Mouse (Mus musculus): ENCODE results near the gene Gm29609.
"Not testable (repeated sequence)": the region's sequence is repeated elsewhere in the genome, so short reads cannot be mapped to it uniquely, and the experiment has no call there.

Gene Gm29609

GRCm38 (mm10) chr5:31179766-31180630, at the start of gene Gm29609, which contains the start of gene Gtf3c2:
Gm29609 (minus strand) TSS chr5:31179911.
Gtf3c2 (minus strand) TSS chr5:31180144.
- peak; percentile 92 for DNase-seq

DNA sequence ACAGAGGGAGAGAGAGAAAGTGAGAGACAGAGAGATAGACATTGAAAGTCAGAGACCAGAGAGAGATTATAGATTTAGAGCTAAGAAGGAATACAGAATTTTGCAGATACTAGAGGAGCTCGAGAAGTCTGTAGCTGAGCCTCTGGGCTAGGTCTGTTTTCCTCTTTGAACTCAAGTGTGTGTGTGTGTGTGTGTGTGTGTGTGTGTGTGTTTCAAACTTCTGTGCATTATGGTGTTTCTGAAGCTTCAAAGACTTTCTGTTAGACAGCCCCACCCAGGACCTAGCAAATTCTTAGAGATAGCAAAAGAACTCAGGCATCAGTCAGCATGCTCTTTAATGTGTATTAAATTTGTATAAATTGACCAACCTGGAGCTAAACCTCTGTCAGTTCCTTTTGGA, 46.9 kb upstream of the Gm29609 start:
- DNase-seq = no peak

DNA sequence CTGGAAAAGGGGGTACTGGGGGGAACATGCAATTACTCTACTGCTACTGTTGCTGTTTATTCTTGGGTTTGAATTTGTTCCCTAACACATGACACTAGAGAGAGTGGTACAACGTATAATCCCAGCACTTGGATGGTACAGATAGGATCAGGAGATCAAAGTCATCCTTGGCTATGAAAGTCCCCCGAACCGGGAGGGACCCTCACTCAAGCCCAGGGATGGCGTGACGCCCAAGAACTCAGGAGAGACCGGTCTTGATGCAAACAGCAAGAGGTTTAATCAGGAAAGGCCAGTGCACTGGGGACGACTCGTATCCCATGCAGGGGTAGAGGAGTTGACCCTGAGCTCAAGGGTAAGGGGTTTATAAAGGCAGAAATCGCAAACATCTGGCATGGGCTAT, 43.0 kb upstream of the Gm29609 start:
- no peak for DNase-seq

DNA sequence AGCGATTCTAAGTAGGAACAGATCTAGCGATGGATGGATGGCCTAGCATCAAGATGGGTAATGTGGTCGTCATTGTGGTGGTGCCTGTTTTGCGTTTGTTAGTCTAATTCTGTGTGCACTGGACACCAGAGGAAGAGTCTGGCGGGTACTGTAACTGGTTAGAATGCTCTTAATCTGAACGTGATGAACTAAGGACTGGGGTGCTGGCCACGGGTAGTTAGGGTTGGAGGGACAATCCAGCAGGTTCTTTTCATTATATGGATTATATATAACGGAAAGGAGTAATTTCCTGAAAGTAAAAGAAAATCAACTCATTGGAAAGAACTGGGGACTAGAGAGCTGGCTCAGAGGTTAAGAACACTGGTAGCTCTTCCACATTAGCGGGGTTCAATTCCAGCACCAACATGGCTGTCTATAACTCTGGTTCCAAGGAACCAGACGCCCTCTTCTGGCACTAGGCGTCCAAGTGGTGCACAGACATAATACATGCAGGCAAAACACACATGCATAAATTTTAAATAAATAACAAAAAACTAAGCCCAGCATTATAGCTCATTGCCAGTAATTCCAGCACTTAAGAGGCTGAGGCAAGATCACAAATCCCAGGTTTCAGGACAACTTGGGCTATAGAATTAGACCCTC, 41.7 kb upstream of the Gm29609 start:
- peak; percentile 79 for DNase-seq

DNA sequence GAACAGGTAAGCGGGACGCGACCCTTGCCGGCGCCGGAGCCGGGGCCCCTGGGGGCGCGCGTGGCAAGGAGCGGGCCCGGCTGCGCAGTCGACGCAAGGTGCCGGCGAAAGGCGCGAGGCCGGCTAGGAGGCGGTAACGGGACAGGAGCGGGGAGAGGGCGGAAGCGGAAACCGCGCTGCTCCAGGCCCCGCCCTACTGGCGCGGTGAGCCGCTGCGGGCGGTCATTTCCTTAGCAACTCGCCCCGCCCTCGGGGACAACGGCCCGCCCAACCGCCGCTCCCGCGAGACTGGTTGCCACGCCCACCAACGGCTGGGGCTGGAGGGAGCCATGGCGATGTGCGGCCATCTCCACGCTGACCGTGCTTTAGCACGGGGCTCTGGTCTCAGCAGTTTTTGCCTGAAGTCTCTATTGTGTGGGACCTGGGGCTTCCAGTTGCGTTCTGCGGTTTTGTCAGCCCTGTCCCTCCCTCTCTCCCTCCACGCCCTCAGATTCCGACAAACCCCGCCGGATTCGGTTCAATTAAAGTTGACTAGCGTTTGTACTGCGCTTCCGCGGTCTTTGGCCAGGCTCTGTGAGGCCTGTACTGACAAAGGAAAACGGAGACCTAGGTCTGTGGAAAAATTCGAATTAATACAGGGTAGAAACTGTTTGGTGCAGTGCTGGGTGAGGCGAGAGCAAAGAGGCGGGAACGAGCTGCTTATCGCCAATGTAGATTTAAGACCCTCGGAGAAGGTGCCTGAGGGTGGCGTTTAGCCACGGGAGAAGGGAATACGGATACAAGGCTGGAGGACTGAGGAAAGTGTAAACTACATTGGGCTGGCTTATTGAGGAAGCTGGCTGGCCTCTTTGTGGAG, 41.0 kb upstream of the Gm29609 start, which contains the start of gene Ppm1g:
Gene Ppm1g (minus strand): TSS at position 240 of the 856 bp plus-strand sequence.
- DNase-seq = peak; percentile 99

GRCm38 (mm10) chr5:31219911-31220447, 40.3 kb upstream of the Gm29609 start:
- DNase-seq = peak; percentile 67

GRCm38 (mm10) chr5:31219474-31219873, 39.8 kb upstream of the Gm29609 start:
- DNase-seq = no peak

GRCm38 (mm10) chr5:31219070-31219469, 39.4 kb upstream of the Gm29609 start:
- no peak for DNase-seq

- DNase-seq = peak; percentile 84
These were observed 38.6 kb upstream of the Gm29609 start for GRCm38 (mm10) chr5:31218294-31218693.

DNA sequence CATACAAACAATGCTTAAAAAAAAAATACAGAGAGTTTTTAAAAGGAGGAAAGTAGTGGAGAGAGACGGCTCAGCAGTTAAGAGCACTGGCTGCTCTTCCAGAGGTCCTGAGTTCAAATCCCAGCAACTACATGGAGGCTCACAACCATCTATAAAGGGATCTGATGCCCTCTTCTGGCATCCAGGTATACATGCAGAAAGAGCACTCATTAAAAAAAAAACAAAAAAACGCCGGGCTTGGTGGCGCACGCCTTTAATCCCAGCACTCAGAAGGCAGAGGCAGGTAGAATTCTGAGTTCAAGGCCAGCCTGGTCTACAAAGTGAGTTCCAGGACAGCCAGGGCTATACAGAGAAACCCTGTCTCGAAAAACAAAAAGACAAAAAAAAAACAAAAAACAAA, 36.8 kb upstream of the Gm29609 start:
- DNase-seq = not testable (repeated sequence)

- DNase-seq = no peak
These were observed 24.7 kb upstream of the Gm29609 start for GRCm38 (mm10) chr5:31204421-31204820.

DNA sequence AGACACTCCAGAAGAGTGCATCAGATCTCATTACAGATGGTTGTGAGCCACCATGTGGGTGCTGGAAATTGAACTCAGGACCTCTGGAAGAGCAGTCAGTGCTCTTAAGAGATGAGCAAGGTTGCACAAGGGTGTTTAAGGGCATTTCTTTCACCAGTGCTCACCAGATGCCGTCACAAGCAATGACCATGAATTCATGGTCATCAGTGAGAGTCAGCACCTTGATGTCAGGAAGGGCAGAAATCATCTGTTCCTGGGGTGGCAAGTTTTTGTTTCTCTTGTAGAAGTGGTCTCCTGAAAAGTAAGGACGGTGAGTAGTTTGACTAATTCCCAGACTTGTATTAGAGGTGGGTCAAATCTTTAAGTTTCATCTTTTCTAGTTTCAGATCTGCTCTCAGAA, 24.2 kb upstream of the Gm29609 start:
- DNase-seq = no peak

DNA sequence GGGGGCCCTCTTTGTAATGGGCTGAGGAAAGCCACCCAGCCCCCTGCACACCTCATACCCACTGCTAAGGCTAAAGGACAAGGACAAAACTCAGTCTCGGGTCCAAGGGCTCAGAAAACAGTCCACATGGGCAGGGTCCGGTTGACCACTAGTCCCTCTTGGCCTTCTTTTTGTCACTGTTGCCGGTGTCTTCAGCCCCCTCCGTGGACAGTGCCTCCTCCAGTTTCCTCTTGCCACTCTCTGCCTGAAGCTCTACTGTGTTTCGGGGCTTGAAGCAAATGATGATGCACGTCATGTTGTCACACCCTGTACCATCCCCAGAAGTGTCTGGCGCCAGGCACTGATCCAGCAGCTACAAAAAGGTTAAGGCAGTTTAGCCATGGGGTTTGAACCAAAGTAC, 23.2 kb upstream of the Gm29609 start:
- DNase-seq = no peak

GRCm38 (mm10) chr5:31201742-31202590, 22.3 kb upstream of the Gm29609 start, which contains the start of gene Zfp513:
Zfp513 (minus strand) TSS chr5:31202303.
- peak; percentile 95 for DNase-seq

DNA sequence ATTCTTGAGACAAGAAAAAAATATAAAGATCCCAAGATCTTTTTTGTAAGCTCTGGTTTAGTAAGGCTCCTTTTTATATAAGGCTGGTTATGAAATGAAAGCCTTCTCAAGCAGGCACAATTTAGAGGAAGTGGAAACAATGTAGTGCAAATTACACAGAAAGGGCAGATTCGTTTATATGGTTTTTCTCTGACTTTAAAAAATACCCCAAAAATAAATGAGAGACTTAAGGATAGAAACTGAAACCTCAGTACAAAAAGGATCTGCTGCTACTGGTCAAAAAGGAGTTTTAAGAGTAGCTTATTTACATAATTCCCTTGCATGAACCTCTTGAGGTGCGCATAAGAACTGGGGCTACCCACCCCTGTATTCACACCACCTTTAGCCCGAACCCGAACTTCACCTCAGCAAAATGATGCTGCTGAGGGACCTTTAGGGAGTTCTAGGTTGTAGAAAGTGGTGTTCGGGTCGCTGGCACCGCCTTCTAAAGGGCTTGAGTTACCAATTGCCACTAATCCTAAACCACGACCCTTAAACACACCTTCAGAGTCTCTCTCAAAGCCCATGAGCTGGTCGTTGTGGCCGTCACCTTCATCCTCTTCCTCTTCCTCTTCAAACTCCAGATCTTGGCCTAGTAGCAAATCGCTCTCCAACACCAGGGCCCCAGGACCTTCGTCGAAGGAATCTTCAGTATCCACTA, 21.5 kb upstream of the Gm29609 start:
- no peak for DNase-seq

- peak; percentile 34 for DNase-seq
These were observed 20.6 kb upstream of the Gm29609 start for GRCm38 (mm10) chr5:31200327-31200768.

GRCm38 (mm10) chr5:31199893-31200292, 20.2 kb upstream of the Gm29609 start:
- DNase-seq = no peak

DNA sequence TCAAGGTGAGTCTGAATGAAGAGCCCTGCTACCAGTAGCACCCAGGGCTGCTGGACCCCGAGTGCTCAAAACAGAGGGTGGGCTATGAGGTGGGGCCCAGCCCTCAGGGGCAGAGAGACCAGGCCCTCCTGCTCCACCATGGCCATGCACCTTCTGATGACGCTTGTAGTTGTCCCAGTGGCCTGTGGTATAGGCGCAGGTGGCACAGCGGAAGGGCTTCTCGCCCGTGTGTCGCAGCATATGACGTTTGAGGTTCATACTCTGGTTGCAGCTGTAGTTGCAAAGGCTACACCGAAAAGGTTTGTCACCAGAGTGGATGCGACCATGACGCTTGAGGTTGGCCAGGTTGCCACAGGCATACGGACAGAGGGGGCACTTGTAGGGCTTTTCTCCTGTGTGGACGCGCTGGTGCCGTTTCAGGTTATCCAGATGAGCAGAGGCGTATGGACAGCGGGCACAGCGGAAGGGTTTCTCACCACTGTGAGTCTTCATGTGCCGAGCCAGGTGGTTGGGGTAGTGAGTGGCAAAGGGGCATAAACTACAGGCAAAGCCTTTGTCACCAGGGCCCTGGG, 19.7 kb upstream of the Gm29609 start:
- DNase-seq = no peak

DNA sequence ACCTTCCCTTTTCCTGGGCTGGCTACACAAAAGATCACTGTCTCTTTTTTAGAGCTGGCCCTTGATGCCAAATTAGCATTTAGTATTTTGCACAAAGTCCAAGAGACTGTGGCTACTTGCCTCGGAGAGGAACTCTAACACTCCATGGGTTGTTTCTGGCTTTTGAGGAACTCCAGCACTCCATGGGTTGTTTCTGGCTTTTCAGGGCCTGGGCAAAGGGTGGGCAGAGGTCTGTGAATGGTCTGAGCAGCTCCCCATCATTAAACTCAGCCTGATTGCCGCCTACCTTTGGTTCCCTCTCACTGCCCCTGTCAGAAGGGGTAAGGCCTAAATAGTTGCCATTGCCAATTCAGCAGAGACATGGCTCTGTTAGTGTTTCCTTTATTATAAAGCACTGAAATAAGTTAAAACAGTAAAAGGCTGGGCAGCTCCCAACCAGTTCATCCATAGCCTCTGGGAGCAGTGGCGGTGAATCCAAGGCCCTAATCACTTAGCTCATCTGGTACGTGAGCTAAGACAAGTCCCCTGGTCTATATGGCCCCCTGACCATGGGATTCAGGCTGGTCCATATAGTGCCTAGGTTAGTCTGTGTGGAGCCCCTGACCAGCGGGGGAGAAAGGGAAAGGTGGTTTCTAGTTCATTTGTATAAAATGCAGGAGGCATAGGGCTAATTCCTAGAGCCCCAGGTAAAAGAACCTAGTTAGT, 19.1 kb upstream of the Gm29609 start:
- DNase-seq = no peak

- DNase-seq = no peak
These were observed 18.5 kb upstream of the Gm29609 start for GRCm38 (mm10) chr5:31198170-31198569.

Data from liver (tissue).